Mouse (Mus musculus) lung, embryonic 15.5 days (tissue): ENCODE data around the gene Gm19935. TPM values are rescaled to one million over a fixed set of nuclear protein-coding genes. Genes with fewer than 3 reads are reported as not detected.

Experiments
- ATAC-seq: fragments of 200-750 bp; cut with Nextera tagmentation; 2 replicates; pipeline ENCODE4 v1.8.0; 2017; ENCODE audit warnings: moderate number of reproducible peaks, borderline replicate concordance; ENCODE audit not compliant: low FRiP score, low TSS enrichment; ENCODE audit errors: extremely low read depth
- H3K27ac ChIP-seq: fragments of 300-500 bp; sonication (generic); 2 replicates; pipeline ENCODE4 v1.5.1; 2015; ENCODE audit warnings: moderate library complexity, mild to moderate bottlenecking, inconsistent platforms
- H3K27me3 ChIP-seq: fragments of 300-500 bp; sonication (generic); 2 replicates; pipeline ENCODE4 v1.6.1; 2015; ENCODE audit warnings: inconsistent platforms
- H3K36me3 ChIP-seq: fragments of 300-500 bp; sonication (generic); 2 replicates; pipeline ENCODE4 v1.6.1; 2015; ENCODE audit warnings: inconsistent platforms
- H3K4me1 ChIP-seq: fragments of 300-500 bp; sonication (generic); 2 replicates; pipeline ENCODE4 v1.6.1; 2015; ENCODE audit warnings: inconsistent platforms
- H3K4me2 ChIP-seq: fragments of 300-500 bp; sonication (generic); 2 replicates; pipeline ENCODE4 v1.6.1; 2015; ENCODE audit warnings: inconsistent platforms, mild to moderate bottlenecking, moderate library complexity
- H3K4me3 ChIP-seq: fragments of 300-500 bp; sonication (generic); 2 replicates; pipeline ENCODE4 v1.5.1; 2015; ENCODE audit warnings: mild to moderate bottlenecking, inconsistent platforms
- H3K9ac ChIP-seq: fragments of 300-500 bp; sonication (generic); 2 replicates; pipeline ENCODE4 v1.6.1; 2015; ENCODE audit warnings: inconsistent platforms
- H3K9me3 ChIP-seq: fragments of 300-500 bp; sonication (generic); 2 replicates; pipeline ENCODE4 v1.6.1; 2016; ENCODE audit warnings: inconsistent platforms
- WGBS: fragments of 180-500 bp; shearing (Covaris S2); methylation state at CpG from one replicate; pipeline ENCODE4 v1.1.7; 2015; 5-methylcytosine and 5-hydroxymethylcytosine counted together
- microRNA-seq: library from miRNA; unstranded; fragments of <30 nt; microRNA quantifications from one replicate; pipeline ENCODE4, GENCODE M21; 2016
- polyA plus RNA-seq: library from polyadenylated mRNA; unstranded; fragments of >200 nt; fragmentation: Nextera tagmentation; extraction: Ambion mirVana; gene quantifications from 2 replicates; pipeline ENCODE4 v1.2.1, GENCODE M21; 2015

Gm19935 gene
- polyA plus RNA-seq, 1 experiment from 2014 or later = 0.15 TPM

DNA sequence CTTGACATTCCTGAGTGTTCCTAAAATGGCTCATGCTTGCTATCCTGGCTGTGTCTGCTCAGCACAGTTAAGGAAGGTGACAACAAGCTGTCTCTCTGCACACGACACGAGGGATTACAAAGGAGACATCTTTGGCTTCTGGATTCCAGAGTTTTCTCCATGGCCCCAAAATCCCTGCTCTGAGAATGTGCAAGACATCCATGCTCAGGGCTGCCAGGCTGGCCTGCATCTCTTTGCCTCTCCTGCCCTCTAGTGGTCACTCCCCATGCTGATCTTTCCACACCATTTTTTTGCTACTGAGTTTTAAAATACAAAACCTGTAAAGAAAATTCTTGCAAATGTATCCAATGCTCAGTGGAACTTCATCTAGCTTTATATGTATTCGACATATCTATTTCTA lies 23.5 kb downstream of the Gm19935 start:
- WGBS = 2% methylated on average over 3 of the region's 3 CpGs

DNA sequence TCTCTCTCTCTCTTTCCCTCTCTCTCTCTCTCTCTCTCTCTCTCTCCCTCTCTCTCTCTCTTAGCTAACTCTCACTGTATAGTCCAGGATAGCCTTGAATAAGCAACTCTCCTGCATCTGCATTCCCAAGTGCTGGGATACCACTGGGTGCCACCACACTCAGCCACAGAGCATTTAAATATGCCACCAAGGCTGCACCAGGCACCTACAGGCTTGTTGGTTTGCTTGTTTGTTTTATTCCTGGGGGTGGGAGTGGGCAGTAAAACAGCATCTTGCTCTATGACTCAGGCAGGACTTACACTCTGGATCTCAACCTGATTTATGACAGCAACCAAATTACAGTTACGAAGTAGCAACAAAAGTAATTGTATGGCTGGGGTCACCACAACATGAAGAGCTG lies 25.6 kb downstream of the Gm19935 start:
- Histone ChIP-seq H3K4me2 (no peak overlapping the region), H3K36me3 (no peaks in the 10 kb centered on the region), H3K4me1 (peaks cover 15% of the 10 kb centered on the region), H3K9ac (no peak overlapping the region), H3K9me3 (no peaks in the 10 kb centered on the region), H3K4me3 (no peak overlapping the region), H3K27me3 (no peaks in the 10 kb centered on the region), H3K27ac (no peak overlapping the region)
- whole genome bisulfite sequencing = 91% methylated on average over 1 of the region's 1 CpGs
- no peak for ATAC-seq

More for the DNA sequence above, 23.5 kb downstream of the Gm19935 start:
- Histone ChIP-seq H3K27ac (no peak overlapping the region), H3K4me1 (peaks cover 15% of the 10 kb centered on the region), H3K36me3 (no peaks in the 10 kb centered on the region), H3K4me2 (no peak overlapping the region), H3K27me3 (no peaks in the 10 kb centered on the region), H3K9me3 (no peaks in the 10 kb centered on the region), H3K9ac (no peak overlapping the region), H3K4me3 (no peak overlapping the region)
- no peak for ATAC-seq

DNA sequence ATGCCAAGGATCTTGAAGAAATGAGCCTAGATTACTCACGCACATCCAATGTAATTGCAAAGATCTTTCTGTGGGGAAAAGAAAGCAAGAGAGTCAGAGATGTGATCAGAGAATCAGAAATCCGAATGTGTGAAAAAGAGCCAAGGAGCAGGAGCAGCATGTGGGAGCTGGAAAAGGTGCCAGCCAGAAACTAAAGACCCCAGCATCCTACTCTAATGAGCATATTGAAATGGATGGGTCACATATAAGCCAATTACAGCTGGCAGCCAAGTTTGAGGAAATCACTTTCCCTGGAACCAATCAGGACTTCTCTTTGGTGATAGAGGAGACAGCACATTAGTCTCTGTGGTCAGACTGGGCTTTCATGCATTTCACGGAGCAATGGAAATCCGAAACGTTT lies 47.4 kb downstream of the Gm19935 start:
- Histone ChIP-seq H3K4me2 (no peak overlapping the region), H3K9ac (no peak overlapping the region), H3K27ac (no peak overlapping the region), H3K9me3 (no peaks in the 10 kb centered on the region), H3K36me3 (no peaks in the 10 kb centered on the region), H3K27me3 (no peaks in the 10 kb centered on the region), H3K4me3 (no peak overlapping the region), H3K4me1 (no peaks in the 10 kb centered on the region)
- 76% methylated on average over 5 of the region's 5 CpGs for WGBS
- no peak for ATAC-seq

Small RNAs within 50 kb of the gene (microRNA-seq; reads per million reads assigned to microRNA genes)
- gene Gm44382 = not detected

Other genes with a start within 250 kb of the Gm19935 start
- gene Chd9, start 11.0 kb upstream of the Gm19935 start, polyA plus RNA-seq = 73.3 and 81.9 TPM in 2 replicates